Mouse (Mus musculus): ENCODE results near the gene B430306N03Rik.
"Not testable (repeated sequence)": the region's sequence is repeated elsewhere in the genome, so short reads cannot be mapped to it uniquely, and the experiment has no call there.

The B430306N03Rik gene

GRCm38 (mm10) chr17:48318686-48319085 is 2.7 kb downstream of the B430306N03Rik start:
- no peak for DNase-seq

DNA sequence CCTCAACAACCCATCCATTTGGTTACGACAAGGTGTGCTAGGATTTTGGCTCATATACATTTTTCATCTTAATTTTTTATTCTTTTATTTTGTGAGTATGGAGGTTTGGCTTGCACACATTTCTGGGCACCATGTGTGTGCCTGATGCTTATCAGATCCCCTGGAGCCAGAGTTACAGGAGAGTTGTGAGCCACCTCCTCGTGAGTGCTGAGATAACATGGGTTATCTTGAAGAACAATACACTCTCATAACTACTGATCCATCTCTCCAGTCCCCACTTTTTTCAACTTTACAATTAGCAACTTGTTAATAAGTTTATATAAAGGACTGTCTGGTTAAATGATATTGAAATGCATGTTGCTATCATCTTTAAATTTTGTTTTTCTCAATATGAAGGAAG is 5.3 kb downstream of the B430306N03Rik start:
- DNase-seq, result peak; percentile 17

DNA sequence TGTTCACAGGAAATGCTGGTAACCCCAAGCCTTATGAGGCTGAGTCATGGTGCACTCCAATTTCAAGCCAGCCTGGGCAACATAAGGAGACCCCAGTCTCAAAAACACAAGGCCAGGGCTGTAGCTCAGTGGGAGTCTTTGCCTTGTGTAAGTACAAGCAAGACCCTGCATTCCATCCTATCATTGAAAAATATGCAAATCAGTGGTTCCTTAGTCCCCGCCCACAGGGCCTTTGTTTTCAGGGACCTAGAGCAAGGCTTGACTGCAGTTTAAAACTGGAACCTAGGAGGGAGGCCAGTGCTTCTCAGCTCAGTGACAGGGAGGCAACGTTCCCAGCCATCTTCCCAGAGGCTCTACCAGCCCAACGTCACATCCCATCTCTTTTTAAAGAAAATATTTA is 7.3 kb downstream of the B430306N03Rik start:
- no peak for DNase-seq

GRCm38 (mm10) chr17:48324258-48324657 is 8.3 kb downstream of the B430306N03Rik start:
- peak; percentile 92 for DNase-seq

DNA sequence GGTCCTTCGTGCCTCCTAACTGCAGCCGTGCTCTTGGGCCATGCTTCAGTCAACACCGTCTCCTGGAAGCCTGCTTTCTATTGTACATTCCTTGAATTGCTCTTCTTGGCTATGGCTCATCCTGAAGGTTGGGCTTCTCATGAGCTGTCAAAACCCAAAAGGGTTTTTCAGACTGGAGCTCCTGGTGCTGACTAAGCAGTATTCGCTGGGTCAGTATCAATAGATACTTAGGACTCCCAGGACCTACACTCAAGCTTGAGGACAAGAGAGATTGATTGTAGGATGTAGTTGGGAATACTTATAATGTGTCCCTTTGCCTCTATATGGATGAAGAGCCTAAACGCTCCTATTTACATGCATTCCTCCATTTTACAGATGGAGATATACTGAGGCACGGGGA is 9.2 kb downstream of the B430306N03Rik start:
- DNase-seq, result no peak

DNA sequence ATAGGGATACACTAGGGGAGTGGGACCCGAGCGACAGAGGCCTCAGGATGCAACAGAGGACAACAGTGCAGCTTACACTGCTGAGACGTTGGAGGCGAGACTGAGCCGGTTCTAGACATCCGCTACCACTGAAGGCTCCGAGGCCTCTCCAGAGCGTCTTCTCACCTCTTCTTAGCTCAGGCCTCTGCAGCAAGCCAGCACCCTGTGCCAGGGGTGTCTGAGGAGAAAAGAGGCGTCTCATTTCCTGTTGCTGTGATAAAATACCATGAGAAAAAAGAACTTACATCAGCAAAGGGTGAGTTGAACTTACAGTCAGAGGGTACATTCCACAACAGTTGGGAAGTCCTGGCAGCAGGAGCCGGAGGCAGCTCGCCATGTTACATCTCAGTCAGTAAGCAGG is 9.7 kb downstream of the B430306N03Rik start:
- DNase-seq, result no peak

GRCm38 (mm10) chr17:48326656-48327055 is 10.7 kb downstream of the B430306N03Rik start:
- DNase-seq, result no peak

GRCm38 (mm10) chr17:48332524-48332923 is 16.6 kb downstream of the B430306N03Rik start:
- DNase-seq, result no peak

DNA sequence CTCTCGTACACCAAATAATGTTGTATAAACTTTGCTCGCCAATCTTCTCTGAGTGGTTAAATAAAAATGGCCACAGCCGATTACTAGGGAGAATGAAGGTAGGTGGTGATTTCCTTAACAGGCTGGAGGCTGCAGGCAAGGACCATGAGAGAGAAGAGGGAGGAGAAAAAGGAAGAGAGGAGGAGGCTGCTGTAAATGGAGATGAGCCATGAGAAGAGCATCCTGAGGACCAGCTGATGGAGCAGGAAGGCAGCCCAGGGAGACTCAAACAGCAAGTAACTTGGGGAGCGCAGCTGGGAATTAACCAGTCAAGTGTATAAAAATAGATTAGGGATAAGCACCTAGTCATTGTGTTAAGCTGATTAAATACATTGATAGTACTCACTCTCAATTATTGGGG is 18.2 kb downstream of the B430306N03Rik start:
- DNase-seq, result no peak

GRCm38 (mm10) chr17:48336857-48337256 is 20.9 kb downstream of the B430306N03Rik start:
- DNase-seq, result peak; percentile 96

DNA sequence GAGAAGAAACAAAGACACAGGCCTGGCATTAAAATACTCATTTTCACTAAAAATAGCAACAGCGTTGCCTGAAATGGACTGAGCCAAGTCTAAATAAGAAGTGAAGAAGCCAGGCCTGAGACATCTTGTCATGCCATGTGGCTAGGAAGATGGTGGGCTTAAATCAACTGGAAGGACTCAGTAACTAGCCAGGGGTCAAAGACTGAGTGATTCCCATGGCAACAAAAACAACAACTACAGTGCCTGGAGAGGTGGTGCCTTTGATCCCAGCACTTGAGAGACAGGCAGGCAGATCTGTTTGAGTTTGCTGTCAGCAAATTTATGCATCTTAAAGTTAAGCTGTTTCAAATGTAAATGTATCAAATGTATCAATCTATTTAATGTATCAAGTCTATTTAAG is 24.3 kb downstream of the B430306N03Rik start:
- DNase-seq, result no peak

GRCm38 (mm10) chr17:48341947-48342346 is 26.0 kb downstream of the B430306N03Rik start:
- no peak for DNase-seq

DNA sequence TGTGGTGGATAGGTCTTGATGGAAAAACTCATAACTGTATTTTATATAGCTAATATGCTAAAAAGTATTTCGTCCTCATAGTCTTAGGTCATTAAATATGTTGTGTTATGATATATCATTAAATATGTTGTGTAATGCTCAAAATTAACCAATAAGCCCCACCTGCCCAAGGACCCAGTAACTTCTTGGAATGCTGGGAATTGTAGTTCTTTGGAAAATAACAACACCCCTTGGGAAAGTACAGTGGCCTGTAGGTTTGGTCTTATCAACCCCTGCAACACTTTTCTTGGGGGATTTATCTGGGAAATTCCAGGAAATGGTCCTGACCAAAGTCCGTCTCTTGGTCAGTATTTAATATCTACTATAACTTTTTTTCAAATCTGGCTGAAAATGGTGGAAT is 27.1 kb downstream of the B430306N03Rik start:
- DNase-seq, result no peak

GRCm38 (mm10) chr17:48345824-48346223 is 29.9 kb downstream of the B430306N03Rik start:
- DNase-seq, result no peak

DNA sequence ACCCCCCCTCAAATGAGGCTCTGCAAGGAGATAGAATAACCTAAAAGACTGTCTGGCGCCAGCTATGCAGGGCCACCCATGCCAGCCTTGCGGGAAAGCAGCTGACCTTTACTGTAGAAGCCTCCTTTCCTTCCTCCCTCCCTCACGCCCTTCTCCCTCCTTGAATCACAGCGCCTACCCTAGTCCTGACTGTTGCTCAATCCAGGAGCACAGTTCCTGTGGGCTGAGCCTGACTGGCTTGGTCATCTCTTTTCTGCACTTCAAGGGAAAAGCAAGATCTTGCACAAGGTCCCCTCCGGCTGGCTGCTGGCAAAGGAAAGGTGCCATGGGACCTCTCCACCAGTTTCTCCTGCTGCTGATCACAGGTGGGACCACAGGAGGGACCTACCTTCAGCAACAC is 30.3 kb downstream of the B430306N03Rik start, which contains the start of gene Trem2:
Gene Trem2, plus strand, starts transcription at position 171 of the 400 bp plus-strand sequence.
- DNase-seq, result peak; percentile 95

- no peak for DNase-seq
Measured at GRCm38 (mm10) chr17:48346834-48347233, 30.9 kb downstream of the B430306N03Rik start.

GRCm38 (mm10) chr17:48347287-48347686 is 31.3 kb downstream of the B430306N03Rik start:
- DNase-seq, result no peak

GRCm38 (mm10) chr17:48350681-48351193 is 34.8 kb downstream of the B430306N03Rik start:
- no peak for DNase-seq

GRCm38 (mm10) chr17:48352976-48353375 is 37.0 kb downstream of the B430306N03Rik start:
- not testable (repeated sequence) for DNase-seq

- DNase-seq, result no peak
Measured at GRCm38 (mm10) chr17:48355822-48356221, 39.9 kb downstream of the B430306N03Rik start.

- DNase-seq, result peak; percentile 18
Measured at GRCm38 (mm10) chr17:48357892-48358291, 42.0 kb downstream of the B430306N03Rik start.

GRCm38 (mm10) chr17:48359616-48360015 is 43.7 kb downstream of the B430306N03Rik start, which contains the start of gene Treml1:
TSS of gene Treml1 (plus strand) at chr17:48359916.
- DNase-seq, result no peak

GRCm38 (mm10) chr17:48360462-48360861 is 44.5 kb downstream of the B430306N03Rik start:
- DNase-seq, result no peak

DNA sequence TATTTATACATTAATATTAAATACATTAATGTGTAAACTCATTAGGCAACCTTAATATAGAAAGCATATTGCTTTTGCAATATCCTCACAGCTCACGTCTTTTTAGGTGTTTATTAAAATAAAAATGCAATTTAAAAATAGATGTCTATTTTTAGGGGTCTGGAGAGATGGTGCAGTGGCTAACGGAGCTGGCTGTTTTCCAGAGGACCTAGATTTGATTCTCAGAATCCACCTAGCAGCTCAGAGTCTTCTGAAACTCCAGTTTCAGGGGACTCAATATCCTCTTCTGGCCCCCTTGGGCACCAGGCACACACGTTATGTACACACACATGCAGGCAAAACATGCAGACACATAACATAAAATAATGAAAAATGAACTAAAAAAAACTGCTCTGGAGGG is 46.4 kb downstream of the B430306N03Rik start:
- DNase-seq, result peak; percentile 56

GRCm38 (mm10) chr17:48362966-48363365 is 47.0 kb downstream of the B430306N03Rik start:
- peak; percentile 88 for DNase-seq
